Mouse (Mus musculus) MEL (cell line): ENCODE measurements around the gene Cfap77.

Experiments
- CTCF ChIP-seq, 3 experiments: IDR thresholded peaks in 2 of 3; conservative IDR thresholded peaks in 1 of 3; 2 replicates each; pipeline ENCODE4 v1.5.1; 2011 to 2012; ENCODE audit warnings: low read length in 3 of 3, low read depth in 2 of 3, mild to moderate bottlenecking in 2 of 3, improper control_type of control experiment in 1 of 3, inconsistent platforms in 1 of 3, mixed read lengths in 1 of 3, moderate library complexity in 1 of 3; ENCODE audit not compliant: control insufficient read depth in 1 of 3, insufficient read depth in 1 of 3, poor library complexity in 1 of 3, severe bottlenecking in 1 of 3
- EP300 ChIP-seq, 2 experiments: IDR thresholded peaks; 2 replicates each; pipeline ENCODE4 v1.6.1; 2011; ENCODE audit warnings: improper control_type of control experiment in 2 of 2, low read length in 2 of 2, low read depth in 1 of 2, mild to moderate bottlenecking in 1 of 2
- GABPA ChIP-seq: IDR thresholded peaks from 2 replicates; pipeline ENCODE4 v1.6.1; 2012; ENCODE audit warnings: low read depth, mild to moderate bottlenecking, inconsistent platforms, low read length, improper control_type of control experiment, moderate library complexity
- GATA1 ChIP-seq: IDR thresholded peaks from 2 replicates; pipeline ENCODE4 v1.6.1; 2011; ENCODE audit warnings: low read depth, low read length, improper control_type of control experiment
- KAT2A ChIP-seq: conservative IDR thresholded peaks from 2 replicates; pipeline ENCODE4 v1.6.1; 2012; ENCODE audit warnings: low read depth, low read length, improper control_type of control experiment, inconsistent platforms
- MAX ChIP-seq: IDR thresholded peaks from 2 replicates; pipeline ENCODE4 v1.6.1; 2011; ENCODE audit warnings: low read length, improper control_type of control experiment
- NELFE ChIP-seq: IDR thresholded peaks from 2 replicates; pipeline ENCODE4 v1.6.1; 2011; ENCODE audit warnings: low read depth, low read length, improper control_type of control experiment
- POLR2A ChIP-seq, 2 experiments: IDR thresholded peaks; 2 replicates each; pipeline ENCODE4 v1.6.1; 2011 to 2012; ENCODE audit warnings: low read length in 2 of 2, mild to moderate bottlenecking in 2 of 2, control low read depth in 1 of 2, improper control_type of control experiment in 1 of 2, low read depth in 1 of 2, moderate library complexity in 1 of 2; ENCODE audit not compliant: control insufficient read depth in 1 of 2, insufficient read depth in 1 of 2, poor library complexity in 1 of 2
- RCOR1 ChIP-seq: IDR thresholded peaks from 2 replicates; pipeline ENCODE4 v1.6.1; 2012; ENCODE audit warnings: low read depth, mild to moderate bottlenecking, inconsistent platforms, low read length, improper control_type of control experiment
- SIN3A ChIP-seq: IDR thresholded peaks from 2 replicates; pipeline ENCODE4 v1.6.1; 2012; ENCODE audit warnings: low read length, improper control_type of control experiment, inconsistent platforms
- TCF12 ChIP-seq: IDR thresholded peaks from 2 replicates; pipeline ENCODE4 v1.6.1; 2014; ENCODE audit warnings: low read depth, mild to moderate bottlenecking, inconsistent platforms, low read length, improper control_type of control experiment, moderate library complexity
- UBTF ChIP-seq: IDR thresholded peaks from 2 replicates; pipeline ENCODE4 v1.6.1; 2012; ENCODE audit warnings: low read depth, mild to moderate bottlenecking, inconsistent platforms, low read length, improper control_type of control experiment, moderate library complexity, borderline replicate concordance; ENCODE audit not compliant: insufficient read depth
- ZC3H11A ChIP-seq: IDR thresholded peaks from 2 replicates; pipeline ENCODE4 v1.6.1; 2012; ENCODE audit warnings: low read depth, mild to moderate bottlenecking, inconsistent platforms, low read length, improper control_type of control experiment
- ZKSCAN1 ChIP-seq: IDR thresholded peaks from 2 replicates; pipeline ENCODE4 v1.6.1; 2012; ENCODE audit warnings: low read depth, mild to moderate bottlenecking, inconsistent platforms, low read length, improper control_type of control experiment, moderate library complexity

- no peak for TF ChIP-seq UBTF
- TF ChIP-seq POLR2A (IDR thresholded peaks at IDR 0.05; ENCODE audit: control insufficient read depth in 1 of 2, insufficient read depth in 1 of 2, low read depth in 1 of 2, low read length in 2 of 2, poor library complexity in 1 of 2) = no peak
- no peak for TF ChIP-seq CTCF (IDR thresholded peaks at IDR 0.05 in 2 of 3, conservative IDR thresholded peaks at IDR 0.05 in 1 of 3; ENCODE audit: control insufficient read depth in 1 of 3, insufficient read depth in 1 of 3, low read depth in 2 of 3, low read length in 3 of 3, poor library complexity in 1 of 3, severe bottlenecking in 1 of 3)
- TF ChIP-seq RCOR1 = no peak
- TF ChIP-seq ZC3H11A = no peak
- no peak for TF ChIP-seq MAX
- TF ChIP-seq KAT2A = no peak
- no peak for TF ChIP-seq GABPA
- no peak for TF ChIP-seq ZKSCAN1
- TF ChIP-seq SIN3A = no peak
- TF ChIP-seq TCF12 = no peak
- no peak for TF ChIP-seq NELFE
- no peak for TF ChIP-seq EP300 (IDR thresholded peaks at IDR 0.05; ENCODE audit: low read depth in 1 of 2, low read length in 2 of 2)
- no peak for TF ChIP-seq GATA1
Observed at GRCm38 (mm10) chr2:28909818-28910710, 144.8 kb downstream of the Cfap77 start.
